In the genomic region with DNA sequence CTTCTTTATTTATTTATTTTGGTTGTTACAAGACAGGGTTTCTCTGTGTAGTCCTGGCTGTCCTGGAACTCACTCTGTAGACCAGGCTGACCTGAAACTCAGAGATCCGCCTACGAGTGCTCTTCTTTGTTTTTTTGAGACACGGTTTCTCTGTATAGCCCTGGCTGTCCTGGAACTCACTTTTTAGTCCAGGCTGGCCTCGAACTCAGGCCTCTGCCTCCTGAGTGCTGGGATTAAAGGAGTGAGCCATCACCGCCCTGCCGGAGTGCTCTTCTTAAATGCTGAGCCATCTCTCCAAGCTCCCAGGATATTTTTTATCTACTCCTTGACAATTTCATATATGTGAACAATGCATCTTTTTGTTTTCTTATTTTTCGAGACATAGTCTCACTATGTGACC, we compare ENCODE assay signal across 9 mouse cellular contexts. TPM values are rescaled to one million over a fixed set of nuclear protein-coding genes. Genes with fewer than 3 reads are reported as not detected.
DNase-seq lines count a peak whose midpoint lies in the region; ATAC-seq lines count a peak whose summit lies in the region.
"Had no signal": no experiment of that assay in that cellular context is flagged by ENCODE, and none has a peak within 500 bp of the region (broad histone marks: within the 10 kb centered on the region; RNA-seq: fewer than 3 reads in every experiment).

No protein-coding gene starts in this region.

- no peaks in the 10 kb centered on the region for H3K9me3 ChIP-seq in forebrain, embryonic 10.5 days
- H3K9me3 ChIP-seq in hindbrain, embryonic 16.5 days (ENCODE audit: control insufficient read depth, low read length): no peaks in the 10 kb centered on the region
- H3K9me3 ChIP-seq in midbrain, embryonic 14.5 days (ENCODE audit: control insufficient read depth, low read length): no peaks in the 10 kb centered on the region

- no peak for ATAC-seq in hindbrain, embryonic 16.5 days
- no peak for ATAC-seq in midbrain, embryonic 14.5 days (ENCODE audit: low FRiP score, low TSS enrichment)

- peak overlapping the region; percentile 71 for H3K4me3 ChIP-seq in forebrain, embryonic 10.5 days
- no peak overlapping the region for H3K4me3 ChIP-seq in hindbrain, embryonic 16.5 days (ENCODE audit: low read length)
- peak overlapping the region; percentile 55; the same call in 1 of the 2 replicates for H3K4me3 ChIP-seq in midbrain, embryonic 14.5 days (replicated peaks; ENCODE audit: low read depth, low read length)

- H3K4me1 ChIP-seq in forebrain, embryonic 10.5 days: peaks cover 22% of the 10 kb centered on the region
- peaks cover 17% of the 10 kb centered on the region for H3K4me1 ChIP-seq in hindbrain, embryonic 16.5 days (ENCODE audit: control insufficient read depth, insufficient read depth, low read depth, low read length)
- H3K4me1 ChIP-seq in midbrain, embryonic 14.5 days (ENCODE audit: control insufficient read depth, insufficient read depth, low read length): peaks cover 15% of the 10 kb centered on the region

- no peak overlapping the region for H3K9ac ChIP-seq in hindbrain, embryonic 16.5 days (ENCODE audit: low read depth, low read length)
- no peak overlapping the region for H3K9ac ChIP-seq in midbrain, embryonic 14.5 days (replicated peaks; ENCODE audit: low read length)

- H3K4me2 ChIP-seq in hindbrain, embryonic 16.5 days (ENCODE audit: low read length): peak overlapping the region; percentile 85
- H3K4me2 ChIP-seq in midbrain, embryonic 14.5 days (ENCODE audit: low read length): peak overlapping the region; percentile 79

- no peak overlapping the region for H3K27ac ChIP-seq in forebrain, embryonic 10.5 days
- H3K27ac ChIP-seq in hindbrain, embryonic 16.5 days (ENCODE audit: low read depth, low read length): no peak overlapping the region
- H3K27ac ChIP-seq in midbrain, embryonic 14.5 days (replicated peaks; ENCODE audit: low read depth, low read length): peak overlapping the region; percentile 53; the same call in 1 of the 2 replicates

- peaks cover 50% of the 10 kb centered on the region for H3K36me3 ChIP-seq in forebrain, embryonic 10.5 days (replicated peaks)
- peaks cover 13% of the 10 kb centered on the region for H3K36me3 ChIP-seq in hindbrain, embryonic 16.5 days (ENCODE audit: control insufficient read depth, insufficient read depth, low read length)
- peaks cover 34% of the 10 kb centered on the region for H3K36me3 ChIP-seq in midbrain, embryonic 14.5 days (ENCODE audit: control insufficient read depth, insufficient read depth, low read length)

- WGBS in forebrain, embryonic 10.5 days: 90% methylated on average over 7 of the region's 7 CpGs
- 87% methylated on average over 7 of the region's 7 CpGs for WGBS in hindbrain, embryonic 16.5 days
- WGBS in midbrain, embryonic 14.5 days: 86% methylated on average over 7 of the region's 7 CpGs

- intact Hi-C loops in left cerebral cortex, postnatal 14 days (cut with DNase I): no loop called here

- peak; percentile 8 for DNase-seq in kidney, postnatal 10 days
- no peak for DNase-seq in kidney, adult 9 months
- DNase-seq in forebrain, embryonic 10.5 days (ENCODE audit: extremely low spot score, low spot score): no peak
- no peak for DNase-seq in midbrain, embryonic 14.5 days
- no peak for DNase-seq in spleen, postnatal 14 days (ENCODE audit: low spot score in 2 of 2)
- no peak for DNase-seq in left cerebral cortex, postnatal 14 days (ENCODE audit: low spot score in 2 of 2)
- no peak for DNase-seq in MN1 (ENCODE audit: low spot score)
- DNase-seq: gastrocnemius, postnatal 10 days had no signal

- H3K27me3 ChIP-seq in forebrain, embryonic 10.5 days (ENCODE audit: poor library complexity, severe bottlenecking): no peaks in the 10 kb centered on the region
- H3K27me3 ChIP-seq in hindbrain, embryonic 16.5 days (replicated peaks; ENCODE audit: control insufficient read depth, insufficient read depth, low read length): no peaks in the 10 kb centered on the region
- H3K27me3 ChIP-seq in midbrain, embryonic 14.5 days (ENCODE audit: control insufficient read depth, insufficient read depth, low read length): no peaks in the 10 kb centered on the region

RNA-seq across cellular contexts. Expression of a gene that starts 0.6 kb away (rescaled TPM):
- polyA plus RNA-seq in forebrain, embryonic 10.5 days (2016; fragmentation: Nextera tagmentation; extraction: Ambion mirVana): 113 and 117 TPM in 2 replicates
- 62.3 and 64.6 TPM in 2 replicates for polyA plus RNA-seq in hindbrain, embryonic 16.5 days (2015; fragmentation: Nextera tagmentation; extraction: Ambion mirVana)
- polyA plus RNA-seq in midbrain, embryonic 14.5 days (2014; fragmentation: Nextera tagmentation; extraction: Ambion mirVana): 61.8 and 70.8 TPM in 2 replicates
- total RNA-seq in left cerebral cortex, postnatal 14 days (2021): 10 to 100 TPM; 76.7 to 80.8 TPM

RNA-seq across cellular contexts. Expression of a gene that starts 9.7 kb away (rescaled TPM):
- 160 and 164 TPM in 2 replicates for polyA plus RNA-seq in forebrain, embryonic 10.5 days (2016; fragmentation: Nextera tagmentation; extraction: Ambion mirVana)
- polyA plus RNA-seq in hindbrain, embryonic 16.5 days (2015; fragmentation: Nextera tagmentation; extraction: Ambion mirVana): 106 and 126 TPM in 2 replicates
- polyA plus RNA-seq in midbrain, embryonic 14.5 days (2014; fragmentation: Nextera tagmentation; extraction: Ambion mirVana): 119 and 146 TPM in 2 replicates
- 100 to 1,000 TPM; 126 to 130 TPM for total RNA-seq in left cerebral cortex, postnatal 14 days (2021)

RNA-seq across cellular contexts. Expression of a gene that starts 16.5 kb away (rescaled TPM):
- 76.1 and 79.9 TPM in 2 replicates for polyA plus RNA-seq in forebrain, embryonic 10.5 days (2016; fragmentation: Nextera tagmentation; extraction: Ambion mirVana)
- polyA plus RNA-seq in hindbrain, embryonic 16.5 days (2015; fragmentation: Nextera tagmentation; extraction: Ambion mirVana): 56.3 and 71.4 TPM in 2 replicates
- polyA plus RNA-seq in midbrain, embryonic 14.5 days (2014; fragmentation: Nextera tagmentation; extraction: Ambion mirVana): 64.3 and 72.5 TPM in 2 replicates
- total RNA-seq in left cerebral cortex, postnatal 14 days (2021): 100 to 1,000 TPM; 119 to 128 TPM

RNA-seq across cellular contexts. Expression of a gene that starts 27.4 kb away (rescaled TPM):
- polyA plus RNA-seq in forebrain, embryonic 10.5 days (2016; fragmentation: Nextera tagmentation; extraction: Ambion mirVana): 34.8 and 40.8 TPM in 2 replicates
- 17.1 and 26.5 TPM in 2 replicates for polyA plus RNA-seq in hindbrain, embryonic 16.5 days (2015; fragmentation: Nextera tagmentation; extraction: Ambion mirVana)
- 9.4 and 15.9 TPM in 2 replicates for polyA plus RNA-seq in midbrain, embryonic 14.5 days (2014; fragmentation: Nextera tagmentation; extraction: Ambion mirVana)
- total RNA-seq in left cerebral cortex, postnatal 14 days (2021): 10 to 100 TPM; 36.0 to 38.3 TPM

RNA-seq across cellular contexts. Expression of a gene that starts 45.5 kb away (rescaled TPM):
- 33.1 and 40.3 TPM in 2 replicates for polyA plus RNA-seq in forebrain, embryonic 10.5 days (2016; fragmentation: Nextera tagmentation; extraction: Ambion mirVana)
- polyA plus RNA-seq in hindbrain, embryonic 16.5 days (2015; fragmentation: Nextera tagmentation; extraction: Ambion mirVana): 54.8 and 68.6 TPM in 2 replicates
- 59.3 and 61.2 TPM in 2 replicates for polyA plus RNA-seq in midbrain, embryonic 14.5 days (2014; fragmentation: Nextera tagmentation; extraction: Ambion mirVana)
- total RNA-seq in left cerebral cortex, postnatal 14 days (2021): 10 to 100 TPM; 36.1 to 38.4 TPM
